Mouse (Mus musculus) limb, embryonic 15.5 days (tissue): ENCODE data around the gene Glyr1. TPM values are rescaled to one million over a fixed set of nuclear protein-coding genes. Genes with fewer than 3 reads are reported as not detected.

ENCODE experiments used
- ATAC-seq: fragments of 200-750 bp; cut with Nextera tagmentation; 2 replicates; pipeline ENCODE4 v1.8.0; 2017; ENCODE audit warnings: low read depth, moderate TSS enrichment; ENCODE audit not compliant: insufficient number of reproducible peaks, low FRiP score, low TSS enrichment
- H3K27ac ChIP-seq: fragments of 300-500 bp; sonication (generic); 2 replicates; pipeline ENCODE4 v1.5.1; 2015; ENCODE audit warnings: moderate library complexity, mild to moderate bottlenecking, inconsistent platforms
- H3K27me3 ChIP-seq: fragments of 300-500 bp; sonication (generic); 2 replicates; pipeline ENCODE4 v1.6.1; 2015; ENCODE audit warnings: inconsistent platforms
- H3K36me3 ChIP-seq: fragments of 300-500 bp; sonication (generic); 2 replicates; pipeline ENCODE4 v1.6.1; 2015; ENCODE audit warnings: inconsistent platforms
- H3K4me1 ChIP-seq: fragments of 300-500 bp; sonication (generic); 2 replicates; pipeline ENCODE4 v1.6.1; 2015; ENCODE audit warnings: inconsistent platforms
- H3K4me2 ChIP-seq: fragments of 300-500 bp; sonication (generic); 2 replicates; pipeline ENCODE4 v1.6.1; 2015; ENCODE audit warnings: mild to moderate bottlenecking, inconsistent platforms
- H3K4me3 ChIP-seq: fragments of 300-500 bp; sonication (generic); 2 replicates; pipeline ENCODE4 v1.5.1; 2015; ENCODE audit warnings: mild to moderate bottlenecking, inconsistent platforms
- H3K9ac ChIP-seq: fragments of 300-500 bp; sonication (generic); 2 replicates; pipeline ENCODE4 v1.6.1; 2015; ENCODE audit warnings: inconsistent platforms
- H3K9me3 ChIP-seq: fragments of 300-500 bp; sonication (generic); 2 replicates; pipeline ENCODE4 v1.6.1; 2016; ENCODE audit warnings: inconsistent platforms
- WGBS: fragments of 180-500 bp; shearing (Covaris S2); methylation state at CpG from one replicate; pipeline ENCODE4 v1.1.7; 2015; 5-methylcytosine and 5-hydroxymethylcytosine counted together
- polyA plus RNA-seq: library from polyadenylated mRNA; unstranded; fragments of >200 nt; fragmentation: Nextera tagmentation; extraction: Ambion mirVana; gene quantifications from 2 replicates; pipeline ENCODE4 v1.2.1, GENCODE M21; 2015

Gene Glyr1
- polyA plus RNA-seq = 127 and 132 TPM in 2 replicates

- ATAC-seq = peak; percentile 99
- Histone ChIP-seq H3K4me1 (peaks cover 18% of the 10 kb centered on the region; the same call in 1 of the 2 replicates), H3K4me3 (peak within 1 kb of the TSS; percentile 87)
Measured at GRCm38 (mm10) chr16:5049774-5050234, at the start of gene Glyr1, which contains the start of gene Ubn1. Gene Glyr1, minus strand, starts transcription at chr16:5049863. Gene Ubn1, plus strand, starts transcription at chr16:5050057.

DNA sequence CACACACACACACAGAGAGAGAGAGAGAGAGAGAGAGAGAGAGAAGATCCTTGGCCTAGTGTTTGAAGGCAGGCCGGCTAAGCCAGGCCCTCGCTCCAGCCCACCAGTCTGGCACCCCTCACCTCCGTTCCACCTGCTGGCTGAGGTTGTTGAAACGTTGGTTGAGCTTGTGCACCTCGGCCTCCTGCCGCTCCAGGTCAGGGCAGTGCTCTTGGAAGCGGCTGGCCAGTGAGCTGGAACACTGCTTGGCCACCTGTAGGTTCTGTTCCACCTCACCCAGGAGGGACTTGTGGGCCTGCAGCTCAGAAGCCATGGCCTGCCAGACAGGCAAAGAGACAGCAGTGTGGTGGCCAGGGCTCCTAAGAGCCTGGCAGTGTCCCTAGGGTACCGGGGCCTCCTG lies 46.8 kb upstream of the Glyr1 start:
- Histone ChIP-seq H3K9ac (no peak overlapping the region), H3K27me3 (no peaks in the 10 kb centered on the region), H3K36me3 (no peaks in the 10 kb centered on the region), H3K27ac (no peak overlapping the region), H3K9me3 (no peaks in the 10 kb centered on the region), H3K4me2 (no peak overlapping the region), H3K4me1 (no peaks in the 10 kb centered on the region), H3K4me3 (no peak overlapping the region)
- no peak for ATAC-seq
- WGBS = 84% methylated on average over 8 of the region's 8 CpGs

More at GRCm38 (mm10) chr16:5049774-5050234, at the start of gene Glyr1, which contains the start of gene Ubn1:
- Histone ChIP-seq H3K9ac (peak within 1 kb of the TSS; percentile 96), H3K36me3 (peaks cover 32% of the 10 kb centered on the region), H3K27me3 (no peaks in the 10 kb centered on the region), H3K4me2 (peak within 1 kb of the TSS; percentile 76), H3K9me3 (no peaks in the 10 kb centered on the region), H3K27ac (peak within 1 kb of the TSS; percentile 96)
- under 1% methylated on average over 54 of the region's 56 CpGs for WGBS

- H3K36me3 ChIP-seq = peaks cover 10% of the 10 kb centered on the region
- no peak for ATAC-seq
- H3K4me3 ChIP-seq = no peak overlapping the region
- H3K9me3 ChIP-seq = no peaks in the 10 kb centered on the region
- H3K27ac ChIP-seq = no peak overlapping the region
- 73% methylated on average over 5 of the region's 5 CpGs for WGBS
- no peak overlapping the region for H3K4me2 ChIP-seq
- no peaks in the 10 kb centered on the region for H3K4me1 ChIP-seq
- H3K27me3 ChIP-seq = no peaks in the 10 kb centered on the region
- no peak overlapping the region for H3K9ac ChIP-seq
Measured at GRCm38 (mm10) chr16:5093285-5093684, 43.6 kb upstream of the Glyr1 start.

DNA sequence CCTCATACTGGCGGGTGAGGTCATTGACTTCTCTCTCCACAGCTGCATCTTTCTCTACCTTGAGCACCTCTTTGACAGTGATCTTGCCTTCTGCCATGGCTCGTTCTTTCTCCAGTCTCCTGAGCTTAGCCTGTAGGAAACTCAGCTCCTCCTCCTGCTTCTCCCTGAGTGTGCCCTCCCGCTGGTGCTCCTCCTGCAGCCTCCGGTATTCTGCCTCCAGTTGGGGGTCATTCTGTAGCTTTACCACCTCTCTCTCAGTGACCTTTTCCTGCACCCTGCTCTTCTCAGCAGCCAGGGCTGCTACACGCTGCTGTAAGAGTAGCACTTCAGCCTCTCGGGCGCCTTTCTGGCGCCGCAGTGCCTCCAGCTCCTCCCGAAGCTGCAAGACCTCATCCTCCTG lies 39.4 kb upstream of the Glyr1 start:
- ATAC-seq = no peak
- 57% methylated on average over 10 of the region's 10 CpGs for WGBS

DNA sequence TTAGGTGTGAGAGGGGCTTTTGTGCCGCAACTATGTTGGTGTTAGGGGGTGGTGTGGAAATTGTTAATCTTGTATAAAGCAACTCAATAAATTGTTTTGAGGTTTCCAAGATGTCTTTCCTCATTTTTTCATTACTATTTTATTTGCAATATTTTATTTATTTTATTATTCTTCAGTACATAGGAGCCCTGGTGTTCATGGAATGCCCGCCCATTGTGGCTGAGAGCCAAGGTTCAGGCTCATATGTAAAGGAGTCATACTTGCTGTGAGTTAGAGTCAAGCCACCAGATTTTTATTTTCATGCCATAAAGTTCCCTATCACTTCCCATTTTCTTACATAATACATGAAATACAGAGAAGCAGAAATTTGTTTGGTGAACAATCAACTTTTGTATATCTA lies 36.5 kb upstream of the Glyr1 start:
- Histone ChIP-seq H3K4me3 (no peak overlapping the region), H3K36me3 (peaks cover 78% of the 10 kb centered on the region), H3K4me2 (no peak overlapping the region), H3K27ac (no peak overlapping the region), H3K9ac (no peak overlapping the region), H3K9me3 (no peaks in the 10 kb centered on the region), H3K4me1 (no peaks in the 10 kb centered on the region), H3K27me3 (no peaks in the 10 kb centered on the region)
- 77% methylated on average over 2 of the region's 2 CpGs for WGBS
- no peak for ATAC-seq

More for the DNA sequence above, 39.4 kb upstream of the Glyr1 start:
- Histone ChIP-seq H3K9ac (no peak overlapping the region), H3K4me3 (no peak overlapping the region), H3K9me3 (no peaks in the 10 kb centered on the region), H3K27ac (no peak overlapping the region), H3K4me1 (no peaks in the 10 kb centered on the region), H3K36me3 (peaks cover 52% of the 10 kb centered on the region), H3K27me3 (no peaks in the 10 kb centered on the region), H3K4me2 (no peak overlapping the region)

DNA sequence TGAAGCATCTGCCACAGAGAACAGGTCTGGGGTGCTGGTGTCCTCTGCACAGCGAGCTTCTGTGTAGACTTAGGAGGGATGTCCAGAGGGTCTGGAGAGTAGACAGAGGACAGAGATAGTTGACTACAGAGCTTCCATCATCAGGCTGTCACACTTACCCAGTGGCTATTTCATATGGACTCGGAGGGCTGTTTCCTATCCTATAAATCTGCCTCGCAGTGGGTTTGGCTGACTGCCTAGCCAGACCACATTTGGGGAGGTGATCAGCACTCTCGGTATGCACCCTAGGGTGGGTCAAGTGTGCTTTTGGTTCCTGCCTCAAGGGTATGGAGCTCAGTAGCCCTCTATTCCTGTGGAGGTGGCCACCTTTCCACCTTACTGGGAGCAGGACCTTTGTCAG lies 35.5 kb upstream of the Glyr1 start:
- no peak for ATAC-seq
- 64% methylated on average over 4 of the region's 4 CpGs for WGBS
- peaks cover 81% of the 10 kb centered on the region for H3K36me3 ChIP-seq

DNA sequence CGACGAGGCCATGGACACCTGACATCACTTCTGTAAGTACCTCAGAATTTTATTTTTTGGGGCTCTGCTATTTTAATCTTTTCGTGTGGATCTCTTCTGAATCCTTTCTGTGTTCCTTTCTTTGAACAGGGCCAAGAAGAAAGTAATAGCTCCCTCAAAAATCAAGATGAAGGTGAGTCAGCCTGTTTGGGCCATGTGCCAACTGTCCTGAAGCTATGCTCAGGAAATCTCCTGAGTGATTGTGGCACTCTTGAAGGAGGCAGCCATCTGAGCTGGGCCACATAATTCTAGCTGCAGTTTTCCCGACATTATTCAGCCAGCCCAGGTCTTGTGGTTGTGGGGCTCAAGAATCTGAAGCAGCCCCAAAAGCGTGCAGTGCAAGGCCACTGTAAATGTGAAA lies 24.7 kb upstream of the Glyr1 start:
- Histone ChIP-seq H3K9me3 (no peaks in the 10 kb centered on the region), H3K27ac (no peak overlapping the region), H3K36me3 (peaks cover 94% of the 10 kb centered on the region), H3K4me3 (no peak overlapping the region), H3K4me2 (no peak overlapping the region), H3K9ac (no peak overlapping the region), H3K4me1 (no peaks in the 10 kb centered on the region), H3K27me3 (no peaks in the 10 kb centered on the region)
- no peak for ATAC-seq
- 87% methylated on average over 5 of the region's 5 CpGs for WGBS

More for the DNA sequence above, 35.5 kb upstream of the Glyr1 start:
- Histone ChIP-seq H3K9me3 (no peaks in the 10 kb centered on the region), H3K27ac (no peak overlapping the region), H3K4me1 (no peaks in the 10 kb centered on the region), H3K4me3 (no peak overlapping the region), H3K27me3 (no peaks in the 10 kb centered on the region), H3K9ac (no peak overlapping the region), H3K4me2 (no peak overlapping the region)

- Histone ChIP-seq H3K36me3 (peaks cover 89% of the 10 kb centered on the region), H3K9ac (no peak overlapping the region), H3K27me3 (no peaks in the 10 kb centered on the region), H3K27ac (no peak overlapping the region), H3K4me2 (no peak overlapping the region), H3K4me3 (no peak overlapping the region), H3K4me1 (no peaks in the 10 kb centered on the region), H3K9me3 (no peaks in the 10 kb centered on the region)
- 91% methylated on average over 7 of the region's 7 CpGs for WGBS
- no peak for ATAC-seq
Measured at GRCm38 (mm10) chr16:5071974-5072373, 22.3 kb upstream of the Glyr1 start.

DNA sequence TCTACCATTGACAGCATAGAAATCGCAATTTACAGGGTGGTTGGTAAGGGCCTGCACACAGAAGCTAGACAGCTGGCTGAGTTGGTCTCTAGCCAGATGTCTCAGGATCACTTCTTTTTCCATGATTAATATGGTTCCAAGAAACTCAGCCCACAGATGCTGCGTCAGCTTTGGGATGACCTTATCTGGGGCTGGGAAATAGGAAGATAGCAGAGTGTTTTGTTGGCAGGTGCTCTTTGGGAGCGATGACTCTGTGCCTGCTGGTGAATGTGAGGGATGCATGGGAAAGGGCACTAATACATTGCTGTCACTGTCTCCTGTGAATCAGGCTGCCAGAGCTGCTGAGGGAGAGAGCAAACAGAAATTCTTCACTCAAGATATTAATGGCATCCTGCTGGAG lies 20.7 kb upstream of the Glyr1 start:
- Histone ChIP-seq H3K4me2 (no peak overlapping the region), H3K27ac (no peak overlapping the region), H3K4me3 (no peak overlapping the region), H3K9ac (no peak overlapping the region), H3K36me3 (peaks cover 84% of the 10 kb centered on the region), H3K27me3 (no peaks in the 10 kb centered on the region), H3K9me3 (no peaks in the 10 kb centered on the region), H3K4me1 (no peaks in the 10 kb centered on the region)
- 85% methylated on average over 3 of the region's 3 CpGs for WGBS
- ATAC-seq = no peak

DNA sequence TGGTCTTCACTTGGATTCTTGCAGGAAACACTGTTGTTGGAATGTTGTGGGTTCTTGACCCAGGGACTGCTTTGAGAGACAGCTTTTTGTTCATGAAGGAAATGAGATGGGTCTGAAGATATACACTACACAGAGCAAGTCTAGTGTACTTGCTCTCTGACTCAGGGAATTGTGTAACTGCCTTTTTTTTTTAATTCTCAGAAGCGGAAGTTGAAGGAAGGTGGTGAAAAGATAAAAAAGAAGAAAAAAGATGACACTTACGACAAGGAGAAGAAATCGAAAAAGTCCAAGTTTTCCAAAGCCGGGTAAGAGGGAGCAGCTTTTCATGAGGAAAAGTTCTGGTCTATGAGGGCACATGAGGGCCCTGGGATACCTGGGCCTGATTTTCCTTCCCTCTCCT lies 13.8 kb upstream of the Glyr1 start:
- no peak for ATAC-seq
- Histone ChIP-seq H3K9me3 (no peaks in the 10 kb centered on the region), H3K4me3 (no peak overlapping the region), H3K9ac (no peak overlapping the region), H3K4me2 (no peak overlapping the region), H3K36me3 (peaks cover 67% of the 10 kb centered on the region), H3K27ac (no peak overlapping the region), H3K4me1 (no peaks in the 10 kb centered on the region), H3K27me3 (no peaks in the 10 kb centered on the region)
- WGBS = 90% methylated on average over 4 of the region's 4 CpGs

- Histone ChIP-seq H3K9me3 (no peaks in the 10 kb centered on the region), H3K36me3 (peaks cover 65% of the 10 kb centered on the region), H3K4me1 (no peaks in the 10 kb centered on the region), H3K4me3 (no peak overlapping the region), H3K4me2 (no peak overlapping the region), H3K27ac (no peak overlapping the region), H3K9ac (no peak overlapping the region), H3K27me3 (no peaks in the 10 kb centered on the region)
- WGBS = 89% methylated on average over 1 of the region's 1 CpGs
- ATAC-seq = no peak
Measured at GRCm38 (mm10) chr16:5058114-5058513, 8.5 kb upstream of the Glyr1 start.

DNA sequence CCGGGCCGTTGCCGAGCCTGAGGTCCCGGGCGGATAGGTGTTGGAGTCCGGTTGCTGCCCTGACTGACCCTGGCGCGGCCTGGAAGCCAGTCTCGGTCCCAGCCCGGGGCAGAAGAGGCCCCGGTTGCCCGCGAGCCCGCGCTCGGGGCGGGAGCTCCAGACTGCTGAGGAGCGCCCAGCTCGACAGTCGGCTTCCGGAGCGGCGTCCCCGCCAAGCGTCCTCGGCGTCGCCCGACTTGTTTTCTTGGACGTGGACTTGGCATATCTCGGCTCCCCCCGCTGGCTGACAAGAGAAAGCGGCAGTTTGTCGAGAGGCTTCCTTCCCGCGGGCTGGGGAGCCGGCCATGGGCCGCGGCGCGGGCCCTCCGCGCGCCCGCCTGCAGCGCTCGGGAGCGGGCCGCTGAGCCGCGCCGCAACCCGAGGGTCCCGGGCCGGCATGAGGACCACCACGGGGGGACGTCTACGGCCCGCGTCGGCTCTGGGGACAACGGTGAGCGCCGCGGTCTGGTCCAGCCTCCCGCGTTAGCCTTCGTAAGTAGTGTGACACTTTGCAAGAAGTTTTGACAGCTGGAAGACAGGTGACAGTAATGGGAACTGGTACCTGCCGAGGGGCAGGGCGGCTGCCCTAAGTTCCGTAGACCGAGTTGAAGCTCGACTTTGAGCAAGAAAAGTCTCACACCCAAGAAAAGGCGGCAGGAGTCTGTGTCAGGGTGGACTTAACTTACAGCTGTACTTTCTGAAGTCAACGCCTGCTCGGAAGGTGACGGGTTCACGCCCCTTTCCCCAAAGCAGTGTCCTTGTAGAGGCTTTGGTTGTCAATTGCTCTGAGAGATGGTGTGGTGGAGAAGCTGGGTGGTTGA lies 818 bp upstream of the Glyr1 start:
- Histone ChIP-seq H3K4me2 (peak overlapping the region; percentile 76), H3K27ac (peak overlapping the region; percentile 96), H3K27me3 (no peaks in the 10 kb centered on the region), H3K4me3 (peak overlapping the region; percentile 87), H3K9me3 (no peaks in the 10 kb centered on the region), H3K36me3 (peaks cover 32% of the 10 kb centered on the region), H3K9ac (peak overlapping the region; percentile 83), H3K4me1 (peaks cover 18% of the 10 kb centered on the region; the same call in 1 of the 2 replicates)
- peak; percentile 74 for ATAC-seq
- under 1% methylated on average over 78 of the region's 78 CpGs for WGBS
